Mouse (Mus musculus): Measurements from ENCODE around the gene Asah2. TPM values are rescaled to one million over a fixed set of nuclear protein-coding genes. Genes with fewer than 3 reads are reported as not detected.

Gene Asah2
- polyA plus RNA-seq, 1 experiment from 2014 or later = 0.22 TPM

GRCm38 (mm10) chr19:32025443-32025842 is 82.6 kb downstream of the Asah2 start:
- H3K4me1 ChIP-seq (replicated peaks; ENCODE audit: control insufficient read depth, insufficient read depth, low read length) = no peaks in the 10 kb centered on the region
- ATAC-seq = no peak
- H3K9me3 ChIP-seq (ENCODE audit: control insufficient read depth, low read length) = no peaks in the 10 kb centered on the region
- WGBS = 82% methylated on average over 3 of the region's 3 CpGs
- H3K36me3 ChIP-seq (ENCODE audit: control insufficient read depth, insufficient read depth) = no peaks in the 10 kb centered on the region
- no peak overlapping the region for H3K4me3 ChIP-seq (replicated peaks; ENCODE audit: low read length)
- H3K27me3 ChIP-seq (replicated peaks; ENCODE audit: control insufficient read depth, insufficient read depth, low read length) = no peaks in the 10 kb centered on the region
- H3K4me2 ChIP-seq (ENCODE audit: low read length) = no peak overlapping the region
- H3K9ac ChIP-seq (replicated peaks; ENCODE audit: low read depth, low read length) = no peak overlapping the region
- no peak overlapping the region for H3K27ac ChIP-seq (ENCODE audit: low read length)

GRCm38 (mm10) chr19:32019722-32020121 is 88.3 kb downstream of the Asah2 start:
- Histone ChIP-seq H3K36me3 (ENCODE audit: control insufficient read depth, insufficient read depth) (no peaks in the 10 kb centered on the region), H3K9ac (replicated peaks; ENCODE audit: low read depth, low read length) (no peak overlapping the region), H3K4me2 (ENCODE audit: low read length) (no peak overlapping the region), H3K4me3 (replicated peaks; ENCODE audit: low read length) (no peak overlapping the region), H3K9me3 (ENCODE audit: control insufficient read depth, low read length) (no peaks in the 10 kb centered on the region), H3K4me1 (replicated peaks; ENCODE audit: control insufficient read depth, insufficient read depth, low read length) (no peaks in the 10 kb centered on the region), H3K27ac (ENCODE audit: low read length) (no peak overlapping the region), H3K27me3 (replicated peaks; ENCODE audit: control insufficient read depth, insufficient read depth, low read length) (no peaks in the 10 kb centered on the region)
- WGBS = 69% methylated on average over 8 of the region's 8 CpGs
- ATAC-seq = no peak

DNA sequence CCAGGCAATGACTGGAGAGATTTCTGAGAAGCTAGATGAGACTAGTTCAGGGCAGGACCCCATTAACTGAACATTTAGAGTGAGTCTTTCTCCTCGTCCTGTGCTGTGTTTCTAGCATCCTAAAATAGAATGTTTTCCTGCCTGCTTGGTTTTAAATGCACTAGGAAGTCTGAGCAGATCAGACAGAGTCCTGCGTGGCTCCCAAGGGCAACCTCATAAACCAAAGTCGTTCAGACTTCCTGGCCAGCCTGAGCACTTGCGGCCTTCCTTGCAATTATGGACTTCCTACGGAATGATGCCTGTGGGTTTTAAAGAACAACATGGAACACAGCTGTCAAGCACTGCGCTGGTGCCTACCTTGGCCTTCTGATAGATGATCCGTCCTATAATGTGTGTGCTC is 89.4 kb downstream of the Asah2 start:
- Histone ChIP-seq H3K4me2 (ENCODE audit: low read length) (no peak overlapping the region), H3K4me1 (replicated peaks; ENCODE audit: control insufficient read depth, insufficient read depth, low read length) (no peaks in the 10 kb centered on the region), H3K9me3 (ENCODE audit: control insufficient read depth, low read length) (no peaks in the 10 kb centered on the region), H3K4me3 (replicated peaks; ENCODE audit: low read length) (no peak overlapping the region), H3K27me3 (replicated peaks; ENCODE audit: control insufficient read depth, insufficient read depth, low read length) (no peaks in the 10 kb centered on the region), H3K9ac (replicated peaks; ENCODE audit: low read depth, low read length) (no peak overlapping the region), H3K27ac (ENCODE audit: low read length) (no peak overlapping the region), H3K36me3 (ENCODE audit: control insufficient read depth, insufficient read depth) (no peaks in the 10 kb centered on the region)
- WGBS = 81% methylated on average over 7 of the region's 7 CpGs
- no peak for ATAC-seq

DNA sequence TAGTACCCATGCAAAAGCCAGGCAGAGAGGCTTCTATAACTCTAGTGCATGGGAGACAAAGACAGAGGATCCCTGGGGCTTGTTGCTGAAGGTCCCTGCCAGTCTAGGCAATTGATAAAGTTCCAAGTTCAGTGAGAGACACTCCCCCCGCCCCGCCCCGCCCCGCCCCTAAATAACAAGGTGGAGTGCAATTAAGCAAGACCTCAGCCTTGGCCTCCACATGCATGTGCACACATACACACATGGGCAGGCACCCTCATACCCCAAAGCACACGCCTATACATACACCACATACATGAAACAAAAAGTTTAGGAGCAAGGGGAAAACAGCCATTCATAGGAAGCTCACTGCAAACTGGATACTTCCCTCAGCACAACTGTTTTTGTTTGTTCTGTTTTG is 90.0 kb downstream of the Asah2 start:
- WGBS = 93% methylated on average over 5 of the region's 5 CpGs
- no peaks in the 10 kb centered on the region for H3K9me3 ChIP-seq (ENCODE audit: control insufficient read depth, low read length)
- H3K36me3 ChIP-seq (ENCODE audit: control insufficient read depth, insufficient read depth) = no peaks in the 10 kb centered on the region
- no peaks in the 10 kb centered on the region for H3K27me3 ChIP-seq (replicated peaks; ENCODE audit: control insufficient read depth, insufficient read depth, low read length)
- no peak overlapping the region for H3K4me2 ChIP-seq (ENCODE audit: low read length)
- no peaks in the 10 kb centered on the region for H3K4me1 ChIP-seq (replicated peaks; ENCODE audit: control insufficient read depth, insufficient read depth, low read length)
- ATAC-seq = no peak
- H3K27ac ChIP-seq (ENCODE audit: low read length) = no peak overlapping the region
- H3K9ac ChIP-seq (replicated peaks; ENCODE audit: low read depth, low read length) = no peak overlapping the region
- H3K4me3 ChIP-seq (replicated peaks; ENCODE audit: low read length) = no peak overlapping the region

GRCm38 (mm10) chr19:32002623-32003022 is 105.4 kb downstream of the Asah2 start:
- H3K4me3 ChIP-seq (replicated peaks; ENCODE audit: low read length) = no peak overlapping the region
- no peak overlapping the region for H3K4me2 ChIP-seq (ENCODE audit: low read length)
- ATAC-seq = no peak
- no peak overlapping the region for H3K27ac ChIP-seq (ENCODE audit: low read length)
- no peak overlapping the region for H3K9ac ChIP-seq (replicated peaks; ENCODE audit: low read depth, low read length)
- H3K9me3 ChIP-seq (ENCODE audit: control insufficient read depth, low read length) = no peaks in the 10 kb centered on the region
- no peaks in the 10 kb centered on the region for H3K27me3 ChIP-seq (replicated peaks; ENCODE audit: control insufficient read depth, insufficient read depth, low read length)
- no peaks in the 10 kb centered on the region for H3K4me1 ChIP-seq (replicated peaks; ENCODE audit: control insufficient read depth, insufficient read depth, low read length)
- WGBS = 87% methylated on average over 5 of the region's 5 CpGs
- H3K36me3 ChIP-seq (ENCODE audit: control insufficient read depth, insufficient read depth) = no peaks in the 10 kb centered on the region

- Histone ChIP-seq H3K9ac (replicated peaks; ENCODE audit: low read depth, low read length) (no peak overlapping the region), H3K4me1 (replicated peaks; ENCODE audit: control insufficient read depth, insufficient read depth, low read length) (no peaks in the 10 kb centered on the region), H3K4me2 (ENCODE audit: low read length) (no peak overlapping the region), H3K36me3 (ENCODE audit: control insufficient read depth, insufficient read depth) (no peaks in the 10 kb centered on the region), H3K27ac (ENCODE audit: low read length) (no peak overlapping the region), H3K9me3 (ENCODE audit: control insufficient read depth, low read length) (no peaks in the 10 kb centered on the region), H3K27me3 (replicated peaks; ENCODE audit: control insufficient read depth, insufficient read depth, low read length) (no peaks in the 10 kb centered on the region), H3K4me3 (replicated peaks; ENCODE audit: low read length) (no peak overlapping the region)
- no peak for ATAC-seq
- 97% methylated on average over 3 of the region's 3 CpGs for WGBS
These were observed 111.1 kb downstream of the Asah2 start for GRCm38 (mm10) chr19:31996916-31997315.

DNA sequence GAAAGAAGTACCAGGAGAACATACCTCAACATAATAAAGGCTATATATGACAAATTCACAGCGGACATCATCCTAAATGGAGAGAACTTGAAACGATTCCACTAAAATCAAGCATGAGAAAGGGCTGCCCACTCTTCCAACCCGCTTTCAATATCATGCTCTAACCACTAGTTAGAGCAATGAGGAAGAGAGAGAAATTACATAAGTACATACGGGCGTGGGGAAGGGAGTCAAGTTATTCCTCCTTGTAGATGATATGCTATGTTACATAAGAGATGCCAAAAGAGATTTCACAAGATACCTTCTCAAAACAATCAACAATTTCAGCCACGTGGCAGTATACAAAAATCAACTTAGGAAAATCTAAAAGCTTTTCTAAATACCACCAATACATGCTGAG is 117.0 kb downstream of the Asah2 start:
- Histone ChIP-seq H3K27me3 (replicated peaks; ENCODE audit: control insufficient read depth, insufficient read depth, low read length) (no peaks in the 10 kb centered on the region), H3K36me3 (ENCODE audit: control insufficient read depth, insufficient read depth) (no peaks in the 10 kb centered on the region), H3K4me1 (replicated peaks; ENCODE audit: control insufficient read depth, insufficient read depth, low read length) (no peaks in the 10 kb centered on the region), H3K27ac (ENCODE audit: low read length) (no peak overlapping the region), H3K4me2 (ENCODE audit: low read length) (no peak overlapping the region), H3K9ac (replicated peaks; ENCODE audit: low read depth, low read length) (no peak overlapping the region), H3K4me3 (replicated peaks; ENCODE audit: low read length) (no peak overlapping the region), H3K9me3 (ENCODE audit: control insufficient read depth, low read length) (no peaks in the 10 kb centered on the region)
- 88% methylated on average over 6 of the region's 6 CpGs for WGBS
- no peak for ATAC-seq

DNA sequence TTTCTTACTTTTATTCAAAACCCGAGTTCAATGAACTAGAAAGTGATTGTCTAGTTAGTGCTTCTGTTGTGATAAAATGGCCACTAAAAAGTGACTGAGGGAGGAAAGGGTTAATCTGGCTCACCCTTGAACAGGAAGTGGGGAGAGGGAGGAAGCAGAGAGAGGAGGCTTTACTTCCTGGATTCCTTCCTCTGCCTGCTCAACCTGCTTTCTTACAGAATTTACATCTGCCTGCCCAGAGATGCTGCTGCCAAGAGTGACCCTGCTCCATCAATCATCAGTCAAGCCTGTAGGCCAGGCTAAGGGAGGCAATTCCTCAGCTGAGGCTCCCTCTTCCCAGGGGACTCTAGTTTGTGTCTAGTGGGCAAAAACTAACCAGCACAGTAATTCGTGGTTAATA is 132.1 kb downstream of the Asah2 start:
- Histone ChIP-seq H3K27me3 (replicated peaks; ENCODE audit: control insufficient read depth, insufficient read depth, low read length) (0 out of 2 replicates have a peak, but pooled peaks cover 2% of the 10 kb centered on the region), H3K36me3 (ENCODE audit: control insufficient read depth, insufficient read depth) (no peaks in the 10 kb centered on the region), H3K4me1 (replicated peaks; ENCODE audit: control insufficient read depth, insufficient read depth, low read length) (no peaks in the 10 kb centered on the region), H3K4me2 (ENCODE audit: low read length) (no peak overlapping the region), H3K27ac (ENCODE audit: low read length) (no peak overlapping the region), H3K9me3 (ENCODE audit: control insufficient read depth, low read length) (no peaks in the 10 kb centered on the region), H3K9ac (replicated peaks; ENCODE audit: low read depth, low read length) (no peak overlapping the region), H3K4me3 (replicated peaks; ENCODE audit: low read length) (no peak overlapping the region)
- no peak for ATAC-seq
- WGBS = 83% methylated on average over 2 of the region's 2 CpGs

GRCm38 (mm10) chr19:31971998-31972397 is 136.0 kb downstream of the Asah2 start:
- peak; percentile 99 for ATAC-seq
- 7% methylated on average over 6 of the region's 6 CpGs for WGBS
- Histone ChIP-seq H3K27ac (ENCODE audit: low read length) (no peak overlapping the region), H3K27me3 (replicated peaks; ENCODE audit: control insufficient read depth, insufficient read depth, low read length) (0 out of 2 replicates have a peak, but pooled peaks cover 2% of the 10 kb centered on the region), H3K4me3 (replicated peaks; ENCODE audit: low read length) (no peak overlapping the region), H3K4me1 (replicated peaks; ENCODE audit: control insufficient read depth, insufficient read depth, low read length) (no peaks in the 10 kb centered on the region), H3K9ac (replicated peaks; ENCODE audit: low read depth, low read length) (no peak overlapping the region), H3K4me2 (ENCODE audit: low read length) (no peak overlapping the region), H3K36me3 (ENCODE audit: control insufficient read depth, insufficient read depth) (no peaks in the 10 kb centered on the region), H3K9me3 (ENCODE audit: control insufficient read depth, low read length) (no peaks in the 10 kb centered on the region)

GRCm38 (mm10) chr19:31971405-31971804 is 136.6 kb downstream of the Asah2 start:
- no peak for ATAC-seq
- Histone ChIP-seq H3K27me3 (replicated peaks; ENCODE audit: control insufficient read depth, insufficient read depth, low read length) (0 out of 2 replicates have a peak, but pooled peaks cover 2% of the 10 kb centered on the region), H3K4me1 (replicated peaks; ENCODE audit: control insufficient read depth, insufficient read depth, low read length) (no peaks in the 10 kb centered on the region), H3K9ac (replicated peaks; ENCODE audit: low read depth, low read length) (no peak overlapping the region), H3K4me3 (replicated peaks; ENCODE audit: low read length) (no peak overlapping the region), H3K9me3 (ENCODE audit: control insufficient read depth, low read length) (no peaks in the 10 kb centered on the region), H3K27ac (ENCODE audit: low read length) (no peak overlapping the region), H3K4me2 (ENCODE audit: low read length) (no peak overlapping the region), H3K36me3 (ENCODE audit: control insufficient read depth, insufficient read depth) (no peaks in the 10 kb centered on the region)
- WGBS = 63% methylated on average over 3 of the region's 3 CpGs

All from forebrain, embryonic 16.5 days (tissue).